Mouse (Mus musculus): ENCODE data around the gene Col1a2.

Col1a2 gene

DNA sequence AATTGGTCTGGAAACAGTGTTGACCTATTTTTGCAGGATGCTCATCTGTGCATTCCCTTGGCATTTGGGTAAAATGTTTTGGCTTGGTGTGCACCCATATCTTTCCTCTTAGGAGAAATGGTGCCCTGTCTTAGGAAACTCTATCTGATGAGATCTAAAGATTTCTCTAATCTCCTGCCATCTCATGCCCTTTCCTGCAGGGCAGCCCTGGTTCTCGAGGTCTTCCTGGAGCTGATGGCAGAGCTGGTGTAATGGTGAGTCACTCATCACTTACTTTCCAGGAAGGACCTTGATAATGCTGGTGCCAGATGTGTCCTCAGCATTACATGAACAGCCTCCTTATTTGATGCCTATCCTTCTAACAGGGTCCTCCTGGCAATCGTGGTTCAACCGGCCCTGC lies 16.4 kb downstream of the Col1a2 start:
- in situ Hi-C loops (cut with MboI) = no loop called here

DNA sequence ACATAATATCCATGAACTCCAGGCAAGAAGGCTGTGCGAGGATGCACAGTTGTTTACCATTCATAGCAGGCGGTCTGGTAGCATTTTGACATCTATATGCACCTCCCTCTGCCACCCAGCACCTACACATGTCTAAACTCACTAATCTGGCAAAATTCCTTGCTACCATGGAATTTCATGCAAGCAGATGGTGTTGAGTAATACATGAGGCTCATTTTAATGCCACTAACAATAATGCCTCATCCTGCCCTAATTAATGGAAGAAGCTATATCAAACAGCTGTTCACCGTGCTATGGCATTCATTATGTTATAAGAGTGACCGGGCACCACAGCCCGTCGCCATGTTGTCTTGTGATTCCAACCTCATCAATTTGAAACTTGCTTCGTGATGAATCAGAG lies 23.8 kb downstream of the Col1a2 start:
- in situ Hi-C loops (cut with MboI) = loop anchor here (25.0 kb wide), 1 partner anchor 1016 kb away; no protein-coding TSS in a partner anchor

DNA sequence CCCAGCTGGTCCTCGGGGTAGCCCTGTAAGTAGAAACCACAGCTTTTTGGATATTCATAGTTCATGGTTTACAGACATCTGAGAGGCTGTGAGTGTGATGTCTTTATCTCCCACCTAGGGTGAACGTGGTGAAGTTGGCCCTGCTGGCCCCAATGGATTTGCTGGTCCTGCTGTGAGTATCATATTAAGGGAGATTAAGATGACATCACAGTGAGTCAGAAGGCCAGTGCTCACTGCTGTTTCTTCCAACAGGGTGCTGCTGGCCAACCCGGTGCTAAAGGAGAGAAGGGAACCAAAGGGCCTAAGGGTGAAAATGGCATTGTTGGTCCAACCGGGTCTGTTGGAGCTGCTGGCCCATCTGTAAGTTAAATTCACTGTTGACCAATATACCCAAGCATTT lies 26.4 kb downstream of the Col1a2 start:
- in situ Hi-C loops (cut with MboI) = loop anchor here (25.0 kb wide), 1 partner anchor 1019 kb away; no protein-coding TSS in a partner anchor

DNA sequence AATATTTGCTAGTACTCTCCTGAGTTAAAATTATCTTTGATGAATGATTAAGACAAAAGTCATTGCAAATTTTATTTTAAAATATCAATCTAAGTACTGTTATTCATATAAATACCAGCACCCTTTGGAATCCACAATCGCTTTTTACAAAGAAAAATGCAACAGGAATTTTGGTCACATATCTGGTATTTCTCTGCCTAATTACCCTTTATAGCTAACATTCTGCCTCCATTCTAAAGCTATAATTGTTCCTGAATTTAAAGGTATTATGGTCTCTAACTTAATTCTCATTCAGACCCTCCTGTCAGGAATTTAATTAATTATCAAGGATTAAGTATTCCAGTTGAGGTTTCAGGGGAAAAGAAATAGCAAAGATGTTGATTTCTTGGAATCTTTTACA lies 28.3 kb downstream of the Col1a2 start:
- in situ Hi-C loops (cut with MboI) = loop anchor here (25.0 kb wide), 1 partner anchor 1021 kb away; no protein-coding TSS in a partner anchor

DNA sequence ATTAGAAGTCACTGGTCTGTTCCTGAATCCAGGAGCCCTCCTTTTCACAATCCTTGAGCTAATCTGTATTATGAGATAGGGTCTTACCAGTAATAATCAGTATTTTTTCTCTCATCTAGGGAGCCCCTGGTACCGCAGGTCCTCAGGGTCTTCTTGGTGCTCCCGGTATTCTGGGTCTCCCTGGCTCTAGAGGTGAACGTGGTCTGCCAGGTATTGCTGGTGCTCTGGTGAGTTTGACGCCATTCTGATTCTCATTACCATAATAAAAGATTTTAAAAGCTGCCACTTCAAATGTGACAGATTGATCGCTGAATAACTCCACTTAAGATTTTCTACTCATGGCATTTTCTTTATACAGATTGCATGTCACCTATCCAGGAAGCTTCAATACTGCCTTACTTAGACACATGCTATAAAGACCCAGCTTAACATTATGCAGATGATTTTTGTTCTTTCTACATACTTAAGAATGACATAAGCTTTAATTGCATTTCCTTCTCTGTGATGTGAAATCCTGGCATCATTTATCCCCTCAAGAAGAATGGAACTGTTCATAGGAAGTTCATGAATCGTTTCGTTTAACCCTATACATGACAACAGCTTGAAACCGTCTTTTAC lies 30.0 kb downstream of the Col1a2 start:
- in situ Hi-C loops (cut with MboI) = loop anchor here (25.0 kb wide), 1 partner anchor 1022 kb away; no protein-coding TSS in a partner anchor

DNA sequence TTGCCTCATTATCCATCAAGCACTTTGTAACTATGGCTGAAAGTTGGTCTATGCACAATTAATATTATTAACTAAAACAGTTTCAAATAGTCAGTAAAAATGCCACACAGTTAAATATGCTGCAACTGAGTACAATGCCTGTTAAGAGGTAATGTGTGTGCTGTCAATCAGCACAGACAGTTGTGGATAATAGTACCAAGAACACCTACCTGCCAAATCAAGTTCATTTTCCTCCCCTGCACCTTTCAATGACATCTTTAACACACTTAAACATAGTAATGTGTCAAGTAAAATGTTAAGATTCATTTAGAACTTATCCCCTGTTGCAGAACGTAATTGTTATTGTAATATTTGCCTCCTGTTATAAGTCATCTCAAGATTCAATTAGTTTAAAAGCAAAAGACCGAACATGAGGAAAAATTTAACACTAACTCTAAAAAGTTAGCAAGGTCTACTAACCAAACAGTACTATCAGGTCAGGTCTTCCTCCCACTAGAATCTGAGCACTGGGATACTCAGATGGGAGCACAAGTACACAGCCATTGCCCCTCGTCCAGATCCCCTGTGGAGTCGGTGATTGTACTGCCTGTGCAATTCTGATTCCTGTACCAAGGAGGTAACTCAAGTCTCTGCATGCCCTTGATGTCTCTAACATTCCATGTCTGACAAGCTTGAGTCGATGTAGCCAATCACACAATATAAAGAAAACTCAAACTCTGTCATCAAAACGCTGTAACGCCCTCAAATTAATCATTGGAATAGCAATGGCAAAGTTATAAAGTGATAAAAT lies 37.5 kb downstream of the Col1a2 start:
- in situ Hi-C loops (cut with MboI) = loop anchor here (25.0 kb wide), 1 partner anchor 1030 kb away; no protein-coding TSS in a partner anchor

DNA sequence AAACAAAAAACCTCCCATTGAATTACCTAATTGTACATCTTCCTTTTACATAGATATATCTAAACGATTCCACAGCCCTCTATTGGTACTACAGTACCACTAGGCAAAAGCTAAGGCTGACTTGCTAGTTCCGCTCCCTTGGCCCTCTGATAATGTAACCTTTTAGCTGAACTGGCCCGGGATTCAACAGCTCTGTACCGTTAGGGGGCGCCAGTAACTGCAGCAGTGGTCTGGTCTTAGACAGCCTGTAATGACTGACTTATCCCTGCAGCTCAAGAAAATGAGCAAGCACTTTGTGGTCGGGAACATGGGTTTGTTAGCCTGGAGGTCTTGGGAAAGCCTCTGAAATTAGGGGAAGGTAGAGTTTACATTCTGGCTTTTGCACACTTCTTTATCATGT lies 39.9 kb downstream of the Col1a2 start:
- in situ Hi-C loops (cut with MboI) = loop anchor here (25.0 kb wide), 1 partner anchor 1032 kb away; no protein-coding TSS in a partner anchor

DNA sequence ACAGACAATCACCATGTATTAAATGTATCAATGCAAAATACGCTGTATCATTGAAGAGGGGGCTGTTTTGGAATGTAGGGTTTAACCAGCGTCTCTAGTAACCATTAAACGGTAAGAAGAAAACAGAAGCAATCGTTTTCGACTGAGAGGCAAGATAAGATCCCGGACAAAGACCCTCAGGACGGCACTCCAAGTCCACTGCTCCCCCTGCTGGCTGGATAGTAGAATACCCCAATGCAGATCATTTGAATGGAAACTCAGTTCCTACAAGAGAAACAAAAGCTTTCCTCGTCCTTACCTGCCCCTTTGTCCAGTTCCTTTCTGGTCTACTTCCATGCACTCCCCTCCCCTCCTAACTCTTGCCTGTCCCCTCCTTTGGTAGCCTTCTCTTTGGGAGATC lies 41.1 kb downstream of the Col1a2 start:
- in situ Hi-C loops (cut with MboI) = loop anchor here (25.0 kb wide), 1 partner anchor 1033 kb away; no protein-coding TSS in a partner anchor

DNA sequence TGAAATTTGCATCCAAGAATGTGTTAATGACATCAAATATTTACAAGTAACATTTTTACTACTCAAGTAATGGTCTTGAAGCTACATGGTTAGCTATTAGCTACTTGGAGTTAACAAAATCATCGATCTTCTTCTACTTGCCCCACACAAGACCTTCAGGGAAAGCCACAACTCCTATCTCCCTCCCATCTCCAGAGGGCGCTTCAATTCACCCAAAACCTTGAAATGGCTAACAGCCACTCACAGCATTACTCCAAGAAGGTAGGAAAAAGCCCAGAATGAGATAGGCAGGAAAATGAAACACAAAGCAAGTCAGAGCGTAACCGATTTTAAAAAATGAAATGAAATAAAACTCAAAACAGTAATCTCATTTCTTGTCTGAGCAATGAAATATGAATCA lies 44.3 kb downstream of the Col1a2 start:
- in situ Hi-C loops (cut with MboI) = loop anchor here (25.0 kb wide), 1 partner anchor 1037 kb away; no protein-coding TSS in a partner anchor

DNA sequence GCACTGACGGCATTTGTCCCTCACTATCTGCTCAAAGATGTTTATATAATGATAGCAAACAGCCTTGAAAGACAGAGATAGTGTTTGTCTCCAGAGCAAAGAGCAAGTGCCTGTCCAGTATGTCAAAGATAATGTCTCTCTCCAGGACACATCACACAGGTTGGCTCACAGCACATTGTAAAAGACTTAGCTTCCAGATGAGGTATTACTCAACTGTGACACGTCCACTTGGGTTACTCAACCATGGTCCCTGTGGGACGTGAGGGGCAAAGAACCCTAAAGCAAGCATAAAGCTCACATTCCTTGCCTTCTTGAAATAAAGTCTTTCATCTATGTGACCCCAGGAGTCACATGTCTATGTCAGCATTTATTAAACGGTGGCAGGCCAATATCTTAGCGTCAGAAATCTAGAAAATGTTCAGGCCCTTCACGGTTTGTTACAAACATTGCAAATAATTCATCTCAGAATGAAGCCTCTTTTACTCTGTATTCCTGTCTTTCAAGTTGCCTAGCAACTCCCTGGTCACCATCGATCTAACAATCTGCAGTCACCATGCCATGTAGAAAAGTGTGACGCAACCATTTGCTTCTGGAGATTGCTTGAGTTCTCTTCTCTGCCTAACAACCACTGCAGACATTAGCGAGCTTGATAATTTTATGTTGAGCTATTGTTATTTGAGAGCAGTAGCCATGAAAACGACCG lies 45.4 kb downstream of the Col1a2 start:
- in situ Hi-C loops (cut with MboI) = loop anchor here (25.0 kb wide), 1 partner anchor 1038 kb away; no protein-coding TSS in a partner anchor

DNA sequence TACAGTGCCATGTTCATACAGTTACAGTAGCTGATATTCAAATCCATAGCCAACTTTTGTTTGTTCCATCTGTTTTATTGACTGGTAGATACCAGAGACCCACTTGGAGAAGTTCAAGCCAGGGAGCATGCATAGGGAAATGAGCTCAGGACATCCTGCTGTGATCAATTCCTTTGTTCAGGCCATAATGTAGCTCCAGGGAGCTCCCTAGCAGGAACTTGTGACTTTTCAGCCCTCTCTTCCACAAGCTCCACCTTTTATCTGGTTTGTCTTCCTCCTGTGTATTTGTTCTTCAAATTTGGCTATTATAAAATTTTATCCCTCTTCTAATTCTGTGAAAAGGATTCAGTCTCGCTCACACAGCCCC lies 45.9 kb downstream of the Col1a2 start:
- in situ Hi-C loops (cut with MboI) = no loop called here

DNA sequence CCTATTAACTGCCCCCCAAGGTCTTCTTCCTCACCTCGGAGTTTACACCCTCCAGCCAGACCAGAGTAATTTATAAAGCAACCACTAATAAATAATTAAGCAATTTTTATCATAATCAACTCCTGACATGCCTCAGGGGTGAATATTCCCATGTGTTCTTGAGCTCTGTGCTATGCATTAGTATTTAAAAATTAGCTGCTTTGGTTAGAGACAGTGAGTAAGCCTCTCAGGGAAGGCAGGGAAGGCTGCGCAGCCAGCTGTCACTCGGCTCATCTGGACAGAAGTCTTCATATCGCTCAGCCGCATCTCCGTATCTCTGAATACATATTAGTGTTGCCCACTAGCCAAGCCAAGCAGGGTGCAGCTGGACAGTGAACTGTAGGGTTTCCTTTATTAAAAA lies 50.8 kb downstream of the Col1a2 start:
- in situ Hi-C loops (cut with MboI) = no loop called here

DNA sequence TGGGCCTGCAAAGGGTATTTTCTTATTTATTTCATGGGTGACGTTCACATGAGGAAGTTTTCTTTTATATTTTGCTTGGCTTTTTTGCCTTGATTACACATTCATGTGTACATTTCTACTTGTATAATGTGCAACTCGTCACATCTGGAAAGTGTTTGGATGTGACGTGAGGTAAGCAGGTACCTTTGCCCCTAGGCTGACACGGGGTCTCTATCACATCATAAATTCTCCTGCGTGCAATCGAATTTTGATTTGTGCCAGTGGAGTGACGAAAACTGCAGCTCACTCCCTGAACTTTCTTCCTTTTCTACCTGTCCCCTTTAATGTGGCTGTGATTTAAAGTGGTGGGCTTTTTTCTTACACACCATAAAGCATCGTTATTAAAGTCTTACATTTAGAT lies 52.5 kb downstream of the Col1a2 start:
- in situ Hi-C loops (cut with MboI) = no loop called here

DNA sequence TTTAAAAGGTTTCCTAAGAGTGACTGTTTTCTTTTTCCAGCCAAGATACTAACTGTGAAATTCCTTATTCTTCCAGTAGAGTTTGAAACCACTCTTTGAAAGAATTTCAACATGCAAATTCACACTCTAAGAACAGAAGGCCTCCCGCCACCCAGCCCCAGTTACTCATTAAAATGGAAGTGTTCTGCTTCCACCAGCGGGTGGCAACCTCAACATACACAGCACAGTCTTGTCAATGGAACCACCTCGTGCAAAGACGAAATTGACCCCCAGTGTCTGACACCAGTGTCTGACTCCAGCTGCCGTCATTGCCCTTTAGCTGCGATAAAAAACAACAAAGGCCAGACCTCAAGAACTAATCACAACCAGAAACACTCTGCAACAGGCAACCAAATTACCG lies 53.1 kb downstream of the Col1a2 start:
- in situ Hi-C loops (cut with MboI) = no loop called here

DNA sequence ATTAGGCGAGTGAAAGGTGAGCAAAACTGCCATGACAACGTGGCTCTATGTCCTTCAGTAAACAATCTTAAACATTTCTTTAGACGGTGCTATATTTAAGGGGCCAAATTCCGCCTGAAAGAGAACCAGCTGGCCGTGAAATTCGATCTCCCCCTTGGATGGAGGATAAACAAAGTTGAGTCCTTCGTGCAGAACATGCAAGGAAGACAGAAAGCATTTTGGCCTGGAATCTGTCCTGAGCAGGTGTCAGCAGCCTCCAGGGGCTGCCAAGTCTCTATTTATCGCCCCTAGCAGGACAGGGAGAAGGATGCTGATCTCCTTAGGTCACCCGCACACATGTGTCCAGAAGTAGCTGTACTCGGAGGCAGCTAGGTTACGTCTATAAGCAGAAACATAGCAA lies 56.5 kb downstream of the Col1a2 start:
- in situ Hi-C loops (cut with MboI) = no loop called here

DNA sequence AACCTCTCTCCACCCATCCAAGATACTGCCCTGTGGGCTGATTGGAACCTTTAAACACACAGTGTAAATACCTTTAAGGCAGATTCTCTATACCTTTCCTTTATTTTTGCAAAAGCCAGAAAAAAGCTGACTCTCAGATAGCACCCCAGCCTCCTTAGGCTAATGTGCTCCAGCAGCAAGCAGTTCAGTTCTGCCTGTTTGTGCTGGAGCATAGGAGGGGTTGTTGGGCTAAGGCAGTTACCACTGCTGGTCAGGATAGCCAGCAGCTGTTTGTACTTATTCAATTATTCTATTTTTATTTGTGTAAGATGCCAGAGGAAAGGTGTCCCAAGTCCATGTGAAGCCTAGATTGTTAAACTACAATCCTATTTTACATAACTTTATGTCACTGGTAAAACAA lies 57.0 kb downstream of the Col1a2 start:
- in situ Hi-C loops (cut with MboI) = no loop called here

DNA sequence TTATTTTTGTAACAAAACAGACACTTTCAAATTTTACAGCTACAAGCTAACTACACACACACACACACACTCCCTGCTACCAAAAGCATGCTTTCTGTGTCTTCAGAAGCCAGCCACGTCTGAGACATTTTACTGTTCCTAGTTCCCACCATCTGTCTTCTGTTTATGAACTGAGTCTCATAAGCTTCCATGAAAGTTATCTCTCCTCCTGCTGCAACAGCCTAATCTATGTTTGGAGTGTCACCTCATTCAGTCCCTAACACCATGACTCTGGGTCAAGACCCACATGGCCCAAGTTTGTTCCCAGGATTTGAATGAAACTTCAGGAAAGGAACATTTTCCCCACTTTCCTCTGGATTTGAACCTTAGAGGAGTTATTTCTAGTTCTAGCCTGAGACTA lies 57.8 kb downstream of the Col1a2 start:
- in situ Hi-C loops (cut with MboI) = no loop called here

DNA sequence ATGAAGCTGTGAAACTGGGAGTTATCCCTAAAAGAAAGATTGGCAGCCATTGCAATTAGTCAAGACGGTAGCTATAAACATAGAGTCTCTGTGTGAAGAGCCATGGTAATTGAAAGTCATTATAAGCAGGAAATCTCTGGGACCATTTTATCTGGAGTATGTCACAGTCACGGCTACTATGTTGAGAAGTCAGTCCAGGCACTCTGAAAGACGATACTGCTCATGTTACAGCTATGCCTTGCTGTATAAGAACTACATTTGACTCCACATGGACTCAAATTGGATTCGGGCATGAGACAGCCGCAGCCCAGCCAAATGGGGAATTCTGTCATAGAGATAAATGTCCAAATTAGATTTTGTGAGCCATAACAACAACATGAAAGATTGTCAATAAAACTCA lies 58.9 kb downstream of the Col1a2 start:
- in situ Hi-C loops (cut with MboI) = no loop called here

DNA sequence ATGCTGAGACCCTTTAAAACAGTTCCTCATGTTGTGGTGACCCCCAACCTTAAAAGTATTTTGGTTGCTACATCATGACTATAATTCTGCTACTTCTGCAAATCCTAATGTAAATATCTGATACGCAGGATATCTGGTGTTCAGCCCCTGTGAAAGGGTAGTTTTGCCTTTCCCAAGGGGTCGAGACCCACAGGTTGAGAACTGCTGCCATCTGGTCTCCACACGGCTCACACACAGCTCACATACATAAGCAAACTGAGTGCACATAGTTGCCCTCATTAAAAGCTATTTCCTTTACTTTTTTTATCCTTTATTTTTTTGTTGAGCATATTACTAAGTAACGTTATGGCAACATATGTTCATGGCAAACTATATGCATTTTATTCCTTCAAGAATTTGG lies 65.8 kb downstream of the Col1a2 start:
- in situ Hi-C loops (cut with MboI) = no loop called here

DNA sequence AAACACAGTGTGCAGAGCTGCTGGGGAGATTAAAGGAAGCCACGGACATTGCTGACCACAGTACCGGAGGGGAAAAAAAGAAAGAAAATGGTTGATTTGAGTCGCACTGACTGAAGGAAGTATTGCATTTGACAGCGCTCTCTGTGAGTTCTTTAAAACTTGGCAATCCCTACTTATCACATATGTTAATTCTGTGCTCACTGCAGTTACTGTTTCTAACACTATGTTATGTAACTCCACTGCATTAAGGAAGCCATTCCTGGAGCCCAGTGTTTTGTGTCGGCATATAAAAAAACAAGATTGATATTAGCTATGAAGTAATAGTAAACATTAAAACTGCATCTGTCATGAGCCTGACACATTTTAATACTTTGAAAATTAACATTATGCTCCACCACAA lies 73.1 kb downstream of the Col1a2 start:
- in situ Hi-C loops (cut with MboI) = loop anchor here (25.0 kb wide), 1 partner anchor 810 kb away; the partner anchor contains the start of gene Asb4

DNA sequence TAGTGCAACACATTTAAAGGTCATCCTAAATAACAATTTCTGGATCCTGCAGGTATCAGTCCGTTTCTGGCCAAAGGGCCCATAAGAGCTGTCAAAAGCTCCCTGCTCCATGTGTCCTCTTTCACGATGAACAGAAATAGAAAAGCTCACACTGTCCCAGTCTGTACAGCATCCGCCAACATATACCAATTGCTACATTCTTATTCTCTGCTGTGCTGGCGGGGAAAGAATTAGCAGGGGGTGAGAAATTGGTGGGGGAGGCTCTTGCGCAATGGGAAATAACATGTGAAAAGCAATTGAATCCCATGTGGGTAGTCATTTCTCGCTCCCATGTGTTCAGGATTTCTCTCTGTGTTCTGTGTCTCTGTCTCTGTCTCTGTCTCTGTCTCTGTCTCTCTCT lies 73.7 kb downstream of the Col1a2 start:
- in situ Hi-C loops (cut with MboI) = loop anchor here (25.0 kb wide), 1 partner anchor 809 kb away; the partner anchor contains the start of gene Asb4

DNA sequence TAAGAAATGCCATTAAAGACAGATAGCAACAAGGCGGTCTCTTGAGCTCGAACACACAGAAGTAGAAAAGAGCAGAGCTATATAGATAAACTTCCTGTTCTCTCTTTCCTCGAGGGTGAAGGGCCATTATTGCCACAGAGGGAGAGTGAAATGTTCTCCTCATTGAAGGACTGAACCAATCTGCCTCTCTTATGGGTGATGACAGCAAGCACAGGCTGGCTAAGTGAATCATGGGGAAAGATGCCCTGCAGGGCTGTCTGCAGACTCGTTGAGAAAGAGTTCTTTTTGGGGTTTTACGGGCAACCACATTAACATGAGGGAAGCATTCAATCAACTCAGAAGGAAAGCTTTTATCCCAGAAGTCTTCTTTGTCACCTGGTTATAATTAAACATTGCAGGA lies 75.0 kb downstream of the Col1a2 start:
- in situ Hi-C loops (cut with MboI) = loop anchor here (25.0 kb wide), 1 partner anchor 808 kb away; the partner anchor contains the start of gene Asb4
